Mouse (Mus musculus): ENCODE data around the gene 2200002J24Rik. TPM values are rescaled to one million over a fixed set of nuclear protein-coding genes. Genes with fewer than 3 reads are reported as not detected.

Gene 2200002J24Rik
- polyA plus RNA-seq, 1 experiment from 2014 or later, result 6.0 TPM

DNA sequence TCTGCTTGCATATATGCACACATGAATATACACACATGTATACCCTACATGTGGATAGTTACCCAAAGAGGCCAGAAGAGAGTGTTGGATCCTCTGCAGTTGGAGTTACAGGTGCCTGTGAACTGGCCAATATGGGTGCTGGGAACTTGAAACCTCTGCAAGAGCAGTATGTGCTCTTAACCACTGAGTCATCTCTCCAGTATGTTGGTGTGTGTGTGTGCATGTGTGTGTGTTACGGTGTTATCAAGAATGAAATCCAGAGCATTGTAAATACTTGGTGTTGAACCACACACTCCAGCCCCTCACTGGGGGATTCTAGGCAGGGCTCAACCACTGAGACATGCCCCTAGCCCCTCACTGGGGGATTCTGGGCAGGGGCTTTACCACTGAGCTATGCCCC lies 8.7 kb downstream of the 2200002J24Rik start:
- Histone ChIP-seq H3K9me3 (ENCODE audit: control insufficient read depth) (no peaks in the 10 kb centered on the region), H3K27me3 (replicated peaks; ENCODE audit: control insufficient read depth, insufficient read depth, low read length) (no peaks in the 10 kb centered on the region), H3K4me2 (replicated peaks; ENCODE audit: low read depth) (no peak overlapping the region), H3K4me1 (replicated peaks; ENCODE audit: control insufficient read depth, insufficient read depth, low read length) (peaks cover 13% of the 10 kb centered on the region; the same call in 1 of the 2 replicates), H3K9ac (ENCODE audit: low read depth, low read length) (no peak overlapping the region), H3K27ac (ENCODE audit: low read depth, low read length) (peak overlapping the region; percentile 83; the same call in 1 of the 2 replicates), H3K36me3 (ENCODE audit: control insufficient read depth, insufficient read depth) (no peaks in the 10 kb centered on the region), H3K4me3 (ENCODE audit: low read depth, low read length) (no peak overlapping the region)
- WGBS, result 62% methylated on average over 1 of the region's 1 CpGs
- no peak for ATAC-seq
- no peak for TF ChIP-seq CTCF (IDR thresholded peaks at IDR 0.05; ENCODE audit: low read depth)

GRCm38 (mm10) chr7:30711942-30712341 lies 13.2 kb downstream of the 2200002J24Rik start, which contains the start of gene Atp4a:
TSS of gene Atp4a (plus strand) at chr7:30712209.
- Histone ChIP-seq H3K4me1 (replicated peaks; ENCODE audit: control insufficient read depth, insufficient read depth, low read length) (peaks cover 11% of the 10 kb centered on the region; the same call in 1 of the 2 replicates), H3K36me3 (ENCODE audit: control insufficient read depth, insufficient read depth) (no peaks in the 10 kb centered on the region)

GRCm38 (mm10) chr7:30717006-30717715 lies 18.4 kb downstream of the 2200002J24Rik start:
- H3K4me1 ChIP-seq (replicated peaks; ENCODE audit: control insufficient read depth, insufficient read depth, low read length), result no peaks in the 10 kb centered on the region
- H3K4me3 ChIP-seq (ENCODE audit: low read depth, low read length), result peak overlapping the region; percentile 26
- H3K36me3 ChIP-seq (ENCODE audit: control insufficient read depth, insufficient read depth), result no peaks in the 10 kb centered on the region
- peak; percentile 90 for ATAC-seq
- no peak overlapping the region for H3K9ac ChIP-seq (ENCODE audit: low read depth, low read length)
- 4% methylated on average over 43 of the region's 43 CpGs for WGBS
- H3K27me3 ChIP-seq (replicated peaks; ENCODE audit: control insufficient read depth, insufficient read depth, low read length), result no peaks in the 10 kb centered on the region
- H3K9me3 ChIP-seq (ENCODE audit: control insufficient read depth), result no peaks in the 10 kb centered on the region
- peak overlapping the region; percentile 66 for H3K4me2 ChIP-seq (replicated peaks; ENCODE audit: low read depth)
- TF ChIP-seq CTCF (IDR thresholded peaks at IDR 0.05; ENCODE audit: low read depth), result no peak
- H3K27ac ChIP-seq (ENCODE audit: low read depth, low read length), result no peak overlapping the region

More at GRCm38 (mm10) chr7:30711942-30712341, 13.2 kb downstream of the 2200002J24Rik start, which contains the start of gene Atp4a:
- ATAC-seq, result no peak
- TF ChIP-seq CTCF (IDR thresholded peaks at IDR 0.05; ENCODE audit: low read depth), result no peak
- Histone ChIP-seq H3K27ac (ENCODE audit: low read depth, low read length) (no peak within 1 kb of the TSS), H3K9ac (ENCODE audit: low read depth, low read length) (no peak within 1 kb of the TSS), H3K4me2 (replicated peaks; ENCODE audit: low read depth) (no peak within 1 kb of the TSS), H3K9me3 (ENCODE audit: control insufficient read depth) (no peaks in the 10 kb centered on the region), H3K27me3 (replicated peaks; ENCODE audit: control insufficient read depth, insufficient read depth, low read length) (no peaks in the 10 kb centered on the region), H3K4me3 (ENCODE audit: low read depth, low read length) (no peak within 1 kb of the TSS)
- WGBS, result 76% methylated on average over 3 of the region's 3 CpGs

DNA sequence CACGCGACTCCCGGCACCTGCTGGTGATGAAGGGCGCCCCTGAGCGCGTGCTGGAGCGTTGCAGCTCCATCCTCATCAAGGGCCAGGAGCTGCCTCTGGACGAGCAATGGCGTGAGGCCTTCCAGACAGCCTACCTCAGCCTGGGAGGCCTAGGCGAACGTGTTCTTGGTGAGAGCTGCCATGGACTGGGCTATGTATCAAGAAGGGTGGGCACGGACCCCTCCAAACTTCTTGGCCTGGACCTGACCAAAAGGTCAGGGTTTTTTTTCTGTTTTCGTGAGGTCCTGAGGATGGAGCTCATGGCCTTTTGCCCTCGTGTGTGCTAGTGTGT lies 19.0 kb downstream of the 2200002J24Rik start:
- no peaks in the 10 kb centered on the region for H3K36me3 ChIP-seq (ENCODE audit: control insufficient read depth, insufficient read depth)
- H3K9me3 ChIP-seq (ENCODE audit: control insufficient read depth), result no peaks in the 10 kb centered on the region
- TF ChIP-seq CTCF (IDR thresholded peaks at IDR 0.05; ENCODE audit: low read depth), result peak; percentile 59
- H3K4me1 ChIP-seq (replicated peaks; ENCODE audit: control insufficient read depth, insufficient read depth, low read length), result no peaks in the 10 kb centered on the region
- H3K27me3 ChIP-seq (replicated peaks; ENCODE audit: control insufficient read depth, insufficient read depth, low read length), result no peaks in the 10 kb centered on the region
- WGBS, result 11% methylated on average over 14 of the region's 14 CpGs
- no peak overlapping the region for H3K9ac ChIP-seq (ENCODE audit: low read depth, low read length)
- ATAC-seq, result 0 out of 2 replicates have a peak, but pooled peaks have one; percentile 1
- H3K4me2 ChIP-seq (replicated peaks; ENCODE audit: low read depth), result peak overlapping the region; percentile 66
- no peak overlapping the region for H3K27ac ChIP-seq (ENCODE audit: low read depth, low read length)
- peak overlapping the region; percentile 26 for H3K4me3 ChIP-seq (ENCODE audit: low read depth, low read length)

DNA sequence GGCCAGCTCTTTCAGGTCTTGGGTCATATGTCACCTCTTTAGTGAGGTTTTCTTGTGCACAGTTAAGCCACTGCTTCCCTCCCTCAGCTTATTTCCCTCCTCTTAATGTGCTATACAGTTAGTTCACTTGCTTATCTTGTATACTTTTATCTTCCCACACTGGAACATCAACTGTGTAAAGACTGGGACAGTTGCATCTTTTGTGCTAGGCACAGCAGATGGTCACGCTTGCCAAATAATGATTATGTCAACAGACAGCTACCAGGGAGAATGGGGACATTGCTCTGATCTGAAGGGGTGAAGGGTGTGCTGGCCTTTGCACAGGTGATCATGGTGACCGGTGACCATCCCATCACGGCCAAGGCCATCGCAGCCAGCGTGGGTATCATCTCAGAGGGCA lies 20.9 kb downstream of the 2200002J24Rik start:
- Histone ChIP-seq H3K9me3 (ENCODE audit: control insufficient read depth) (no peaks in the 10 kb centered on the region), H3K4me2 (replicated peaks; ENCODE audit: low read depth) (no peak overlapping the region), H3K27ac (ENCODE audit: low read depth, low read length) (no peak overlapping the region), H3K36me3 (ENCODE audit: control insufficient read depth, insufficient read depth) (no peaks in the 10 kb centered on the region), H3K4me3 (ENCODE audit: low read depth, low read length) (no peak overlapping the region), H3K4me1 (replicated peaks; ENCODE audit: control insufficient read depth, insufficient read depth, low read length) (no peaks in the 10 kb centered on the region), H3K9ac (ENCODE audit: low read depth, low read length) (no peak overlapping the region), H3K27me3 (replicated peaks; ENCODE audit: control insufficient read depth, insufficient read depth, low read length) (no peaks in the 10 kb centered on the region)
- WGBS, result 94% methylated on average over 5 of the region's 5 CpGs
- no peak for ATAC-seq
- TF ChIP-seq CTCF (IDR thresholded peaks at IDR 0.05; ENCODE audit: low read depth), result no peak

GRCm38 (mm10) chr7:30721286-30721685 lies 22.6 kb downstream of the 2200002J24Rik start:
- no peak overlapping the region for H3K9ac ChIP-seq (ENCODE audit: low read depth, low read length)
- no peak overlapping the region for H3K4me2 ChIP-seq (replicated peaks; ENCODE audit: low read depth)
- H3K36me3 ChIP-seq (ENCODE audit: control insufficient read depth, insufficient read depth), result no peaks in the 10 kb centered on the region
- H3K4me3 ChIP-seq (ENCODE audit: low read depth, low read length), result no peak overlapping the region
- no peaks in the 10 kb centered on the region for H3K9me3 ChIP-seq (ENCODE audit: control insufficient read depth)
- H3K27ac ChIP-seq (ENCODE audit: low read depth, low read length), result no peak overlapping the region
- H3K27me3 ChIP-seq (replicated peaks; ENCODE audit: control insufficient read depth, insufficient read depth, low read length), result no peaks in the 10 kb centered on the region
- TF ChIP-seq CTCF (IDR thresholded peaks at IDR 0.05; ENCODE audit: low read depth), result no peak
- 87% methylated on average over 7 of the region's 7 CpGs for WGBS
- ATAC-seq, result no peak
- H3K4me1 ChIP-seq (replicated peaks; ENCODE audit: control insufficient read depth, insufficient read depth, low read length), result no peaks in the 10 kb centered on the region

Measured in intestine, postnatal 0 days (tissue).